Mouse (Mus musculus): ENCODE measurements around the gene Srsf4. TPM values are rescaled to one million over a fixed set of nuclear protein-coding genes. Genes with fewer than 3 reads are reported as not detected.

Gene Srsf4
- total and polyA plus RNA-seq, 3 experiments = 53.1 to 153 (median 60.3) TPM

GRCm38 (mm10) chr4:131920141-131920594 lies 46.8 kb downstream of the Srsf4 start:
- peaks cover 37% of the 10 kb centered on the region for H3K9me3 ChIP-seq (replicated peaks)
- no peak overlapping the region for H3K4me3 ChIP-seq (ENCODE audit: low read depth, low read length)
- no peak for TF ChIP-seq TAL1 (conservative IDR thresholded peaks at IDR 0.05; ENCODE audit: low read depth, low read length)
- no peak for TF ChIP-seq CTCF (IDR thresholded peaks at IDR 0.05; ENCODE audit: low read depth, low read length)
- no peak for TF ChIP-seq POLR2AphosphoS5 (IDR thresholded peaks at IDR 0.05; ENCODE audit: insufficient replicate concordance, low read depth, low read length)
- no peak for TF ChIP-seq GATA1 (IDR thresholded peaks at IDR 0.05; ENCODE audit: borderline replicate concordance, low read length)
- no peak for TF ChIP-seq GATA2 (IDR thresholded peaks at IDR 0.05; ENCODE audit: borderline replicate concordance, low read depth, low read length)
- peaks cover 10% of the 10 kb centered on the region; the same call in 1 of the 2 replicates for H3K27me3 ChIP-seq (ENCODE audit: insufficient read depth, low read length)
- DNase-seq (ENCODE audit: low spot score) = no peak
- peaks cover 63% of the 10 kb centered on the region for H3K36me3 ChIP-seq (replicated peaks)
- H3K4me1 ChIP-seq (ENCODE audit: insufficient read depth, low read depth, low read length) = peaks cover 29% of the 10 kb centered on the region
- no peak for ATAC-seq (ENCODE audit: extremely low read depth, insufficient number of reproducible peaks, low FRiP score, poor library complexity, severe bottlenecking)

DNA sequence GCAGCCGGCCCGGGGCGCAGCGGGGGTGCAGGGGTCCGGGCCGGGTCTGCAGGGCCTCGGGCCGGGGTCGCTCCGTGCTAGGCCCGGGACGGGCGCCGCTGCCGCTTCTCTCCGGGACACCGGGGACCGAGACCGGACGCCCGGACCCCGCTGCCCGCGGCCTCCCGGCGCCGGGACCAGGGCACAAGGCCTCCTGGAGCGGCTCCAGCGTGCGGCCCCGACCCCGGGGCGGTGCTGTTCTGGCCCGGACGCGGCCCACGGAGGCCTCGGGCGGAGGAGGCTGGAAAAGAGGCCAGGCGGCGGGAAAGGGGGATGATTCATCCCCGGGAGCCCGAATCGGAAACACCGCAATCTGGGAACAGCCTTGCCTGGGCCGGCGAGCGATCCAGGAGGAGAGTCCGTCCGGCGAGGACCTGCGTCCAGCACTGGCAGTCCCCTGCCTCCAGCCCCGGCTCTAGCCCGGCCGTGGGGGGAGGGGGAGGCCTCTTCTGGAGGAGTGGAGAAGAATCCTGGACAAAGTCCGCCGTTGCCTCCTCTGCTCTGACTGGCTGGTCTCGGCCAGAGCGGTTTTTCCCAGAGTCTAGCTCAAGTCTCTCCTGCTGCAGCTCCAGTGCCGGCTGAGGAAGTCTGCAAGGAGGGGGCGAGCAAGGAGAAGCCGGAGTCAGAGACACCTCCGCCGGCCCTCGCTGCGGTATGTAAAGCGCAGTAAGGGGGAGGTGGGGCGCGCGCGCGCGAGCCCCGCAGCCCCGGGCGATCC lies 47.4 kb downstream of the Srsf4 start:
- H3K4me1 ChIP-seq (ENCODE audit: insufficient read depth, low read depth, low read length) = peaks cover 29% of the 10 kb centered on the region

GRCm38 (mm10) chr4:131921461-131922346 lies 48.3 kb downstream of the Srsf4 start, which contains the start of gene Tmem200b:
Gene Tmem200b, plus strand, starts transcription at chr4:131921771.
- no peak for ATAC-seq (ENCODE audit: extremely low read depth, insufficient number of reproducible peaks, low FRiP score, poor library complexity, severe bottlenecking)
- H3K4me3 ChIP-seq (ENCODE audit: low read depth, low read length) = peak within 1 kb of the TSS; percentile 46
- H3K27me3 ChIP-seq (ENCODE audit: insufficient read depth, low read length) = peaks cover 3% of the 10 kb centered on the region; the same call in 1 of the 2 replicates
- peaks cover 79% of the 10 kb centered on the region for H3K36me3 ChIP-seq (replicated peaks)
- H3K4me1 ChIP-seq (ENCODE audit: insufficient read depth, low read depth, low read length) = peaks cover 27% of the 10 kb centered on the region
- peaks cover 37% of the 10 kb centered on the region for H3K9me3 ChIP-seq (replicated peaks)
- DNase-seq (ENCODE audit: low spot score) = no peak
- TF ChIP-seq POLR2AphosphoS5 (IDR thresholded peaks at IDR 0.05; ENCODE audit: insufficient replicate concordance, low read depth, low read length) (no peak), GATA1 (IDR thresholded peaks at IDR 0.05; ENCODE audit: borderline replicate concordance, low read length) (no peak), CTCF (IDR thresholded peaks at IDR 0.05; ENCODE audit: low read depth, low read length) (no peak), TAL1 (conservative IDR thresholded peaks at IDR 0.05; ENCODE audit: low read depth, low read length) (no peak), GATA2 (IDR thresholded peaks at IDR 0.05; ENCODE audit: borderline replicate concordance, low read depth, low read length) (no peak)

More for the DNA sequence above, 47.4 kb downstream of the Srsf4 start:
- peaks cover 70% of the 10 kb centered on the region for H3K36me3 ChIP-seq (replicated peaks)
- H3K9me3 ChIP-seq (replicated peaks) = peaks cover 37% of the 10 kb centered on the region
- H3K27me3 ChIP-seq (ENCODE audit: insufficient read depth, low read length) = peaks cover 9% of the 10 kb centered on the region; the same call in 1 of the 2 replicates
- DNase-seq (ENCODE audit: low spot score) (no peak), ATAC-seq (ENCODE audit: extremely low read depth, insufficient number of reproducible peaks, low FRiP score, poor library complexity, severe bottlenecking) (no peak)
- H3K4me3 ChIP-seq (ENCODE audit: low read depth, low read length) = peak overlapping the region; percentile 33; the same call in 1 of the 2 replicates
- TF ChIP-seq GATA1 (IDR thresholded peaks at IDR 0.05; ENCODE audit: borderline replicate concordance, low read length) (no peak), TAL1 (conservative IDR thresholded peaks at IDR 0.05; ENCODE audit: low read depth, low read length) (no peak), POLR2AphosphoS5 (IDR thresholded peaks at IDR 0.05; ENCODE audit: insufficient replicate concordance, low read depth, low read length) (no peak), CTCF (IDR thresholded peaks at IDR 0.05; ENCODE audit: low read depth, low read length) (no peak), GATA2 (IDR thresholded peaks at IDR 0.05; ENCODE audit: borderline replicate concordance, low read depth, low read length) (no peak)

DNA sequence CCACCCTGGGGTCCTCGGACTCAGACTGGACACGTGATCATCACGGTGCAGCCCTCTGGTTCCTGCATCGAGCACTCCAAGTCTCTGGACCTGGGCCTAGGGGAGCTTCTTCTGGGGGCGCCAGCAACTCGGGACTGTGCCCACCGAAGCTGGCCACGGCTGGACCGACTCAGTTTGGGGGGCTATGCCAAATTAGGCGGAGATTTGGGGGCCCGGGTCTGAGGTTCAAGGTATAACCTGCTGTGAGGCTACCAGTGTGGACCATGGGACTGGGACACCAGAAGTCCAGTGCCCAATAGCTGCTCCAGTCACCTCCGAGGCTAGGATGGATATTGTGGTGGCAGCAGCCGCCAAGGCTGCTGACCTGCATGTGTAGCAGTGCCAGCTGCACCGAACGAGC lies 49.0 kb downstream of the Srsf4 start:
- peak overlapping the region; percentile 46 for H3K4me3 ChIP-seq (ENCODE audit: low read depth, low read length)
- DNase-seq (ENCODE audit: low spot score) (no peak), ATAC-seq (ENCODE audit: extremely low read depth, insufficient number of reproducible peaks, low FRiP score, poor library complexity, severe bottlenecking) (no peak)
- TF ChIP-seq POLR2AphosphoS5 (IDR thresholded peaks at IDR 0.05; ENCODE audit: insufficient replicate concordance, low read depth, low read length) = no peak
- TF ChIP-seq TAL1 (conservative IDR thresholded peaks at IDR 0.05; ENCODE audit: low read depth, low read length) = no peak
- no peak for TF ChIP-seq GATA2 (IDR thresholded peaks at IDR 0.05; ENCODE audit: borderline replicate concordance, low read depth, low read length)
- TF ChIP-seq GATA1 (IDR thresholded peaks at IDR 0.05; ENCODE audit: borderline replicate concordance, low read length) = no peak
- no peak for TF ChIP-seq CTCF (IDR thresholded peaks at IDR 0.05; ENCODE audit: low read depth, low read length)
- peaks cover 86% of the 10 kb centered on the region for H3K36me3 ChIP-seq (replicated peaks)
- peaks cover 25% of the 10 kb centered on the region for H3K4me1 ChIP-seq (ENCODE audit: insufficient read depth, low read depth, low read length)
- peaks cover 3% of the 10 kb centered on the region; the same call in 1 of the 2 replicates for H3K27me3 ChIP-seq (ENCODE audit: insufficient read depth, low read length)
- H3K9me3 ChIP-seq (replicated peaks) = peaks cover 37% of the 10 kb centered on the region

- TF ChIP-seq GATA1 (IDR thresholded peaks at IDR 0.05; ENCODE audit: borderline replicate concordance, low read length) = no peak
- TF ChIP-seq CTCF (IDR thresholded peaks at IDR 0.05; ENCODE audit: low read depth, low read length) = no peak
- TF ChIP-seq TAL1 (conservative IDR thresholded peaks at IDR 0.05; ENCODE audit: low read depth, low read length) = no peak
- TF ChIP-seq GATA2 (IDR thresholded peaks at IDR 0.05; ENCODE audit: borderline replicate concordance, low read depth, low read length) = no peak
- TF ChIP-seq POLR2AphosphoS5 (IDR thresholded peaks at IDR 0.05; ENCODE audit: insufficient replicate concordance, low read depth, low read length) = no peak
- Histone ChIP-seq H3K4me1 (ENCODE audit: insufficient read depth, low read depth, low read length) (peaks cover 33% of the 10 kb centered on the region), H3K36me3 (replicated peaks) (peaks cover 100% of the 10 kb centered on the region), H3K27me3 (ENCODE audit: insufficient read depth, low read length) (peaks cover 3% of the 10 kb centered on the region; the same call in 1 of the 2 replicates), H3K4me3 (ENCODE audit: low read depth, low read length) (no peak overlapping the region), H3K9me3 (replicated peaks) (peaks cover 37% of the 10 kb centered on the region)
- no peak for DNase-seq (ENCODE audit: low spot score)
- ATAC-seq (ENCODE audit: extremely low read depth, insufficient number of reproducible peaks, low FRiP score, poor library complexity, severe bottlenecking) = no peak
Measured at GRCm38 (mm10) chr4:131924096-131924810, 50.8 kb downstream of the Srsf4 start.

Data from G1E (cell line).